Mouse (Mus musculus): ENCODE data around the gene Omd. TPM values are rescaled to one million over a fixed set of nuclear protein-coding genes. Genes with fewer than 3 reads are reported as not detected.
"Not testable (repeated sequence)": the region's sequence is repeated elsewhere in the genome, so short reads cannot be mapped to it uniquely, and the experiment has no call there.

Gene Omd
- polyA plus RNA-seq, 1 experiment from 2014 or later = 1.0 TPM

DNA sequence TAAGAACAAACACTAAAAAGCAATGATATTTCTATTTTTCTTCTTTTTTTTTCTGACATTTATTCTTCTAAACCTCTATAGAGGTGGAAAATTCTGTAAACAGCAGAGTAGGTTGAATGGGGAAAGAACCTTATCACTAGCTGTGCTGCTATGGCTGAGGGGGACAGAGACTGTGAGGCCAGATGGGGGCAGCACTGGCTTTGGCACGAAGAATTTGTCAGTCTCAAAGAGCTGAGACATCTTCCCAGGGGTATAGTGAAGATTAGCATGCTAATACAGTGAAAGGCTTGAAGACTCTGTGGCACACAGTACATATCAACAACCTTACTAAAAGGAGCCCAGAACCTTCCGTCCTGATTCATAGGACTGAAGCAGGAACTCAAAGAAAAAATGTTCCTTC lies 23.1 kb upstream of the Omd start:
- H3K4me3 ChIP-seq (replicated peaks) = no peak overlapping the region
- 42% methylated on average over 2 of the region's 2 CpGs for WGBS
- no peak overlapping the region for H3K27ac ChIP-seq
- no peaks in the 10 kb centered on the region for H3K27me3 ChIP-seq
- no peaks in the 10 kb centered on the region for H3K9me3 ChIP-seq
- H3K36me3 ChIP-seq = no peaks in the 10 kb centered on the region
- H3K4me2 ChIP-seq = no peak overlapping the region
- no peak overlapping the region for H3K9ac ChIP-seq (replicated peaks)
- ATAC-seq (ENCODE audit: insufficient number of reproducible peaks, insufficient read depth, low FRiP score, low TSS enrichment, low read depth) = no peak
- no peaks in the 10 kb centered on the region for H3K4me1 ChIP-seq (replicated peaks)

DNA sequence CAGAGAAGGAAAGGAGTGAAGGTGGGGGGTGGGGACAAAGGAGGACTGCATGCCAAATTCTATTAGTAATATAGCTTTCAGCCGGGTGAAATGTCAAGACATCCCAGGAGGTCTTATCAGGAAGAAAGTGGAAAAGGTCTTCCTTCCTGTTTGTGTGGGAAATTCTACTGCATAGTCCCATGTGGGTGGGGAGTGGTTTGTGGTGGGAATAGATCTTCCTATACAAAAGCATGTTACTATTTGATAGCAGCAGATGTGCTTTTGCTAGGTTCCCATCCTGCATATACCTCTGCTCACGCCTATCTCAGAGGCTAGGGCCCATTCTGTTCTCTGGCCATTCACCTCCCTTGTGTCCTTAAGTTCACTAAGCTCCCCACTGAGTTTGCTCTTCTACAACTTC lies 21.4 kb upstream of the Omd start:
- ATAC-seq (ENCODE audit: insufficient number of reproducible peaks, insufficient read depth, low FRiP score, low TSS enrichment, low read depth) = no peak
- Histone ChIP-seq H3K27me3 (no peaks in the 10 kb centered on the region), H3K9me3 (no peaks in the 10 kb centered on the region), H3K9ac (replicated peaks) (no peak overlapping the region), H3K4me3 (replicated peaks) (no peak overlapping the region), H3K36me3 (no peaks in the 10 kb centered on the region), H3K4me2 (no peak overlapping the region), H3K4me1 (replicated peaks) (no peaks in the 10 kb centered on the region), H3K27ac (no peak overlapping the region)
- 71% methylated on average over 2 of the region's 2 CpGs for WGBS

GRCm38 (mm10) chr13:49564347-49564746 lies 17.9 kb upstream of the Omd start:
- no peaks in the 10 kb centered on the region for H3K27me3 ChIP-seq
- ATAC-seq (ENCODE audit: insufficient number of reproducible peaks, insufficient read depth, low FRiP score, low TSS enrichment, low read depth) = no peak
- H3K9me3 ChIP-seq = no peaks in the 10 kb centered on the region
- H3K4me1 ChIP-seq (replicated peaks) = no peaks in the 10 kb centered on the region
- 70% methylated on average over 1 of the region's 1 CpGs for WGBS
- H3K9ac ChIP-seq (replicated peaks) = no peak overlapping the region
- H3K27ac ChIP-seq = no peak overlapping the region
- H3K4me2 ChIP-seq = no peak overlapping the region
- no peaks in the 10 kb centered on the region for H3K36me3 ChIP-seq
- H3K4me3 ChIP-seq (replicated peaks) = no peak overlapping the region

- Histone ChIP-seq H3K4me2 (no peak overlapping the region), H3K9me3 (no peaks in the 10 kb centered on the region), H3K27ac (no peak overlapping the region), H3K36me3 (no peaks in the 10 kb centered on the region), H3K4me1 (replicated peaks) (no peaks in the 10 kb centered on the region), H3K27me3 (no peaks in the 10 kb centered on the region), H3K4me3 (replicated peaks) (no peak overlapping the region), H3K9ac (replicated peaks) (no peak overlapping the region)
- WGBS = 75% methylated on average over 3 of the region's 3 CpGs
- no peak for ATAC-seq (ENCODE audit: insufficient number of reproducible peaks, insufficient read depth, low FRiP score, low TSS enrichment, low read depth)
Observed at GRCm38 (mm10) chr13:49570371-49570770, 11.9 kb upstream of the Omd start.

DNA sequence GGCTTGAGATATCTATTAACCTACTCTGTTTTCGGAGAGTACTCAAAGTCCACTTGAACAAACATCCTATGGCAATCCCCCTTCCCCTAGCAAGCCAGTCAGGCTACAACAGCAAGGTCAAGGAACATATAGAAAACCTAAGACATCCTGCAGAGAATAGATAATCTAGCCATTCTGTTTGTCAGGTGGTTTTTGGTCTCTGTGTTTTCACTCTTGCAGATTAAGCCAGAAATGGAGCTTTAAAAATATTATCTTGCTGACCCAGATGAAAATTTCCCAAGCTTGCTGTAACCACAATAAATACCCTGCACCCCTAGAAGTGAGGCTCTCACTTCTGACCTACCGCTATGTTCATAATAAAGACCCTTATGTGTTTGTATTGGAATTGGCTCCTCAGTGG lies 10.8 kb upstream of the Omd start:
- no peaks in the 10 kb centered on the region for H3K27me3 ChIP-seq
- no peaks in the 10 kb centered on the region for H3K36me3 ChIP-seq
- H3K27ac ChIP-seq = no peak overlapping the region
- H3K4me1 ChIP-seq (replicated peaks) = no peaks in the 10 kb centered on the region
- no peak overlapping the region for H3K4me2 ChIP-seq
- no peak overlapping the region for H3K4me3 ChIP-seq (replicated peaks)
- WGBS = 90% methylated on average over 2 of the region's 2 CpGs
- ATAC-seq (ENCODE audit: insufficient number of reproducible peaks, insufficient read depth, low FRiP score, low TSS enrichment, low read depth) = no peak
- H3K9ac ChIP-seq (replicated peaks) = no peak overlapping the region
- no peaks in the 10 kb centered on the region for H3K9me3 ChIP-seq

DNA sequence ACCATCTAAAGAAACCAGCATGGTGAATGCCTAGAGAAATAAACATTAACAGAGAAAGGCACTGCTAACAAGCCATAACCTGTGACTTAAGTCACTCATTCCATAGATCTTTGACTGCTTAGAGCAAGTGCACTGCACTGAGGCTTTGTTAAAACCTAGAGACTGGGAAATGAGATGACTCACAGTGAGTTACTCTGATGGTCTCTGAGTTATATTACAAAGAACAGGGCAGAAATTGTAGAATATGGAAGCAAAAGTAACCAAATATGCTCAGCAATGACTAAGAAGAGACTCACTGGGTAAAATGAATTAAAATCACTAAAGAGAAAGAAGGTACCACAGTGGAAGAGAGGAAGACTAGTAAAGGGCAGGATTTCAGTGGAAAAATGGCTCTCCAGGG lies 1.6 kb downstream of the Omd start:
- no peak overlapping the region for H3K4me2 ChIP-seq
- ATAC-seq (ENCODE audit: insufficient number of reproducible peaks, insufficient read depth, low FRiP score, low TSS enrichment, low read depth) = no peak
- H3K27ac ChIP-seq = no peak overlapping the region

DNA sequence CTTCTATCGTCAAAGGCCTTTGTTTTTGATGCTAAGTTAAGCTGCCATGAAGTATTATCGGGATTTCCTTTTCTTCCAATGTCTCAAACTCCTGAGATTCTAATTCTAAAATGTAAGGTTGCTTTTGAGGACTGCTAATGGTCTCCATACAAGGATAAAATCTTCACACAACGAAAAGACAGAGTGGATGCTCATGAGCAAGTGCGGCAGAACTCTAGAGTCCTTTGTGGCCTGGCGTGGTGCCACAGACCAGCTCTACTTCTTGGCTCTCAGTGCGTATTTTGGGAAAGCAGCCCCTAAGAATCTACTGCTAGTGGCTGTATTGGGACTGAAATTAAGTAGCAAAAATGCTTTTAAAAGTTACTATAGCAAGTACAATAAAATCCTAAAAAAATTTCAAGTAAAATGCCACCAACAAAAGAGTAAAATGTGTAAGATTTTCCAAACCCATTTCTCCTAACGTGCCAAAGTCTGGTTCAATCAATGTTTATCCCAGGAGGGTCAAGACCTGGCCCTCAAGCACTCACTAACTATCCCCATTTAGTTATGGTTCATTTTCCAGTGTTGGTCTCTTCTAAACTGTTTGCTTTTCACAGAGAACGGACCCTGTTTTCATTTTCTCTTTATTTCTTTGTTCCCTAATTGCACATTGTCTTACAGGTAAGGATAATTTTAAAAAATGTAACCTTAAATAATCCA lies 2.2 kb downstream of the Omd start:
- no peaks in the 10 kb centered on the region for H3K27me3 ChIP-seq
- no peak overlapping the region for H3K4me3 ChIP-seq (replicated peaks)
- no peak overlapping the region for H3K9ac ChIP-seq (replicated peaks)
- ATAC-seq (ENCODE audit: insufficient number of reproducible peaks, insufficient read depth, low FRiP score, low TSS enrichment, low read depth) = no peak
- 84% methylated on average over 8 of the region's 8 CpGs for WGBS
- H3K9me3 ChIP-seq = no peaks in the 10 kb centered on the region
- no peak overlapping the region for H3K4me2 ChIP-seq
- H3K27ac ChIP-seq = no peak overlapping the region
- peaks cover 9% of the 10 kb centered on the region; the same call in 1 of the 2 replicates for H3K4me1 ChIP-seq (replicated peaks)
- H3K36me3 ChIP-seq = no peaks in the 10 kb centered on the region

More for the DNA sequence above, 1.6 kb downstream of the Omd start:
- Histone ChIP-seq H3K36me3 (no peaks in the 10 kb centered on the region), H3K9me3 (no peaks in the 10 kb centered on the region), H3K9ac (replicated peaks) (no peak overlapping the region), H3K4me1 (replicated peaks) (peaks cover 9% of the 10 kb centered on the region; the same call in 1 of the 2 replicates), H3K27me3 (no peaks in the 10 kb centered on the region), H3K4me3 (replicated peaks) (no peak overlapping the region)

DNA sequence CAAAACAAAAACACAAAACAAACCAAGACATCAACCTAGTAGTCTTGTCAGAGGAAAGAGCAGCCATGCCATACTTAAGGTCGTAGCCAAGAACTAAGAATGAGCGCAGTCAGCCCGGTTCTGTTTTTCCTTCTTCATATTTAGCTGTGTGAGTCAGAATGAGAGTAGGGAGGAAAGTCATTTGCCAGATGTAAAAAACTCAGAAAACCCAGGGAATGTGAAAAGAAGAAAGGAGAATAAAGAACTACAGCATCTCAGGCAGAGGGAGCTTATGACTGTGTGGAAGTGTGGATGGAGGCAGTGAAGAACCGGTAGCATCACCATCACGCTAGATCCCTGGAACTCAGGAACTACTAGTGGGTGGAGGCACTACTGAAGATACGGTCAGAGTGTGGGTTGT lies 3.8 kb downstream of the Omd start:
- peaks cover 9% of the 10 kb centered on the region; the same call in 1 of the 2 replicates for H3K4me1 ChIP-seq (replicated peaks)
- H3K9me3 ChIP-seq = no peaks in the 10 kb centered on the region
- 93% methylated on average over 6 of the region's 6 CpGs for WGBS
- ATAC-seq (ENCODE audit: insufficient number of reproducible peaks, insufficient read depth, low FRiP score, low TSS enrichment, low read depth) = no peak
- H3K4me3 ChIP-seq (replicated peaks) = no peak overlapping the region
- H3K4me2 ChIP-seq = no peak overlapping the region
- H3K27me3 ChIP-seq = no peaks in the 10 kb centered on the region
- H3K9ac ChIP-seq (replicated peaks) = no peak overlapping the region
- no peak overlapping the region for H3K27ac ChIP-seq
- no peaks in the 10 kb centered on the region for H3K36me3 ChIP-seq

DNA sequence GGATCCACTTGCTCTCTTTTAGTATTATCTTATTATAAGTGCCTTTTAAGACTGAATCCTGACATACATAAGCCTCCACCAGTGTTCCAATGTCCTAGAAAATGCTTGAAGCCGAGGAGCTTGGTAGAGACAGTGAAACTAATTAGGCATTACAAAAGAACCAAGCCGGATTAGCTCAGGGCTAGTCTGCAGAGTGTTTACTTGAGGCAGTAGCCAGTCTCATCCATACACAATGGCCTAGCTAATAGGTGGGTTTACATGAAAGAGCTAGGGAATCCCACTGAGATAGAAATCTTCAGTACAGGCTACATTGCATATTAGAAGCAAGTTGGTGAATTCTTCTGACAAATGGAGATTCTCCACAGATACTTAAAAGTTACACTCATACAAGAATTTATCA lies 20.3 kb downstream of the Omd start:
- H3K4me1 ChIP-seq (replicated peaks); H3K4me3 ChIP-seq (replicated peaks); ATAC-seq (ENCODE audit: insufficient number of reproducible peaks, insufficient read depth, low FRiP score, low TSS enrichment, low read depth); H3K9ac ChIP-seq (replicated peaks); H3K4me2 ChIP-seq; H3K27ac ChIP-seq; H3K9me3 ChIP-seq; H3K27me3 ChIP-seq; H3K36me3 ChIP-seq: not testable (repeated sequence)
- 84% methylated on average over 2 of the region's 2 CpGs for WGBS

GRCm38 (mm10) chr13:49603603-49604002 lies 21.3 kb downstream of the Omd start:
- H3K27ac ChIP-seq = no peak overlapping the region
- H3K9me3 ChIP-seq = no peaks in the 10 kb centered on the region

DNA sequence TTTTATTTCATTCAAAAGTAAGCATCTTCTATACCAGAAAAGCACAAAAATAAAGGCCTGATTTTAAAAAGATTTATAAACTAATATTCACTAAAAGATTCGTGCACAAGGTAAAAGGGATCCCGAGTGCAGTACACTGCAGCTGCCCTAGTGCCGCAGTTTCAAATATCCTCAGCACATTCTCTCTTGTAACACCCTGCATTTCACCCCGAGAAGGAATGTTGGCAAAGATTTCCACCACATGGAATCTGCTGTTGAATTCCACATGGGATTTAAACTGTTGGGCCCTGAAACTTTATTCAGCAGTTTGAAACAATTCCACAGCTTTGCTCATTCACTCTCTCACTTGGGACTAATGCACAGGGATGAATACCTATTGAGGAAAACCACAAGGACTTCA lies 25.5 kb downstream of the Omd start, which contains the start of gene Ogn:
Ogn (plus strand) TSS at position 333 of the 400 bp plus-strand sequence.
- H3K36me3 ChIP-seq = no peaks in the 10 kb centered on the region
- no peak within 1 kb of the TSS for H3K4me2 ChIP-seq
- WGBS = 48% methylated on average over 4 of the region's 4 CpGs
- 0 out of 2 replicates have a peak within 1 kb of the TSS, but pooled peaks have one; percentile 15 for H3K4me3 ChIP-seq (replicated peaks)
- H3K9me3 ChIP-seq = no peaks in the 10 kb centered on the region
- no peak; the same call in 1 of the 2 replicates for ATAC-seq (ENCODE audit: insufficient number of reproducible peaks, insufficient read depth, low FRiP score, low TSS enrichment, low read depth)
- H3K9ac ChIP-seq (replicated peaks) = no peak within 1 kb of the TSS
- H3K27ac ChIP-seq = peak within 1 kb of the TSS; percentile 45; the same call in 1 of the 2 replicates
- H3K4me1 ChIP-seq (replicated peaks) = no peaks in the 10 kb centered on the region
- H3K27me3 ChIP-seq = no peaks in the 10 kb centered on the region

More at GRCm38 (mm10) chr13:49603603-49604002, 21.3 kb downstream of the Omd start:
- Histone ChIP-seq H3K4me1 (replicated peaks) (no peaks in the 10 kb centered on the region), H3K9ac (replicated peaks) (no peak overlapping the region), H3K4me2 (no peak overlapping the region), H3K36me3 (no peaks in the 10 kb centered on the region), H3K4me3 (replicated peaks) (no peak overlapping the region), H3K27me3 (no peaks in the 10 kb centered on the region)
- no peak for ATAC-seq (ENCODE audit: insufficient number of reproducible peaks, insufficient read depth, low FRiP score, low TSS enrichment, low read depth)

All from limb, embryonic 12.5 days (tissue).